Mouse (Mus musculus): ENCODE measurements around the gene Zbtb11. TPM values are rescaled to one million over a fixed set of nuclear protein-coding genes. Genes with fewer than 3 reads are reported as not detected.
"Not testable (repeated sequence)": the region's sequence is repeated elsewhere in the genome, so short reads cannot be mapped to it uniquely, and the experiment has no call there.

Gene Zbtb11
- polyA plus RNA-seq, 1 experiment from 2014 or later, result 15.3 TPM

DNA sequence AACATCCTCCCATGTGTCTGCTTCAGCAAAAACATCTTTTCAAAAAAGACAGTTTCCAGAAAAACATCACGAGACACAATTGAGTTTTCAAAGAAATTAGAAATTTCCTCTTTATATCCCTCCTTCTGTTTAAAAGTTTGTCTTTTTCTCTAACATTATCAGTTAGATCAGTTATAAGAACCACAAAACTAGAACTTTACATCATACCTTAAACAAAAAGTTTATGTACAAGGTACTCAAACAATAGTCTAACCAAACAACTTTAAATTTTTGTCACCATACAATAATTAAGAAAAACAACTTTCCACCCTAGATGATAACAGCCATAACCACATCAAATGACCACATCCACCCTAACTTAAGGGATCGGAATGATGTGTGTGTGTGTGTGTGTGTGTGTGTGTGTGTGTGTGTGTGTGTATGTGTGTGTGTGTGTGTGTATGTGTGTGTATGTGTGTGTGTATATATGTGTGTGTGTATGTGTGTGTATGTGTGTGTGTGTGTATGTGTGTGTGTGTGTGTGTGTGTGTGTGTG, 25.7 kb upstream of the Zbtb11 start:
- not testable (repeated sequence) for ATAC-seq (ENCODE audit: insufficient read depth, low FRiP score, low TSS enrichment); H3K27ac ChIP-seq (ENCODE audit: low read depth, low read length); H3K4me2 ChIP-seq (ENCODE audit: low read depth); H3K27me3 ChIP-seq (ENCODE audit: control insufficient read depth, insufficient read depth, low read length); H3K4me1 ChIP-seq (ENCODE audit: control insufficient read depth, insufficient read depth, low read length); H3K9me3 ChIP-seq (ENCODE audit: control insufficient read depth, low read length); H3K36me3 ChIP-seq (ENCODE audit: control insufficient read depth, insufficient read depth, low read length); H3K9ac ChIP-seq (ENCODE audit: low read length); DNase-seq (ENCODE audit: low spot score); H3K4me3 ChIP-seq (ENCODE audit: low read depth, low read length)
- 85% methylated on average over 2 of the region's 2 CpGs for WGBS

- DNase-seq (ENCODE audit: low spot score) (no peak), ATAC-seq (ENCODE audit: insufficient read depth, low FRiP score, low TSS enrichment) (no peak)
- no peaks in the 10 kb centered on the region for H3K27me3 ChIP-seq (ENCODE audit: control insufficient read depth, insufficient read depth, low read length)
- H3K27ac ChIP-seq (ENCODE audit: low read depth, low read length), result no peak overlapping the region
- no peaks in the 10 kb centered on the region for H3K9me3 ChIP-seq (ENCODE audit: control insufficient read depth, low read length)
- 81% methylated on average over 7 of the region's 7 CpGs for WGBS
- no peak overlapping the region for H3K9ac ChIP-seq (ENCODE audit: low read length)
- H3K4me2 ChIP-seq (ENCODE audit: low read depth), result no peak overlapping the region
- no peak overlapping the region for H3K4me3 ChIP-seq (ENCODE audit: low read depth, low read length)
- no peaks in the 10 kb centered on the region for H3K4me1 ChIP-seq (ENCODE audit: control insufficient read depth, insufficient read depth, low read length)
- no peaks in the 10 kb centered on the region for H3K36me3 ChIP-seq (ENCODE audit: control insufficient read depth, insufficient read depth, low read length)
Measured at GRCm38 (mm10) chr16:55948963-55949362, 24.7 kb upstream of the Zbtb11 start.

DNA sequence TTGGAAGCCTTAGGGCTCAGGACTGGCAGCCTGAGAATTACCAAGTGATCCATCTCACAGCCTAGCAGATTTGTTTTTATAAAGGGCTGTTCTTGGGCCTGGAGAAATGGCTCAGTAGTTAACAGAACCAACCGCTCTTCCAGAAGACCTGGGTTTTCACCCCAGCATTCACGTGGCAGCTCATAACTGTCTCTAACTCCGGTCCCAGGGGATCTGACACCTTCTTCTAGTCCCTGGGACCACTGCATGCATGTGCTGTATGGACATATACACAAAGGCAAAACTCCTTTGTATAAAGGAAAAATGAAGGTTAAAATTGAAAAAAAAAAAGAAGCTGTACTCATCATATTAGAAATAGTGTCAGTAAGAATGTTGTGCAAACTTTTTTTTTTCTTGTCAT, 23.2 kb upstream of the Zbtb11 start:
- ATAC-seq (ENCODE audit: insufficient read depth, low FRiP score, low TSS enrichment), result no peak
- Histone ChIP-seq H3K4me2 (ENCODE audit: low read depth) (no peak overlapping the region), H3K4me3 (ENCODE audit: low read depth, low read length) (no peak overlapping the region), H3K36me3 (ENCODE audit: control insufficient read depth, insufficient read depth, low read length) (no peaks in the 10 kb centered on the region), H3K27me3 (ENCODE audit: control insufficient read depth, insufficient read depth, low read length) (no peaks in the 10 kb centered on the region), H3K9me3 (ENCODE audit: control insufficient read depth, low read length) (no peaks in the 10 kb centered on the region), H3K4me1 (ENCODE audit: control insufficient read depth, insufficient read depth, low read length) (no peaks in the 10 kb centered on the region), H3K27ac (ENCODE audit: low read depth, low read length) (no peak overlapping the region), H3K9ac (ENCODE audit: low read length) (no peak overlapping the region)
- DNase-seq (ENCODE audit: low spot score), result no peak
- 68% methylated on average over 3 of the region's 3 CpGs for WGBS

- Histone ChIP-seq H3K9me3 (ENCODE audit: control insufficient read depth, low read length) (no peaks in the 10 kb centered on the region), H3K27ac (ENCODE audit: low read depth, low read length) (no peak overlapping the region), H3K4me2 (ENCODE audit: low read depth) (no peak overlapping the region), H3K4me1 (ENCODE audit: control insufficient read depth, insufficient read depth, low read length) (no peaks in the 10 kb centered on the region), H3K4me3 (ENCODE audit: low read depth, low read length) (no peak overlapping the region), H3K36me3 (ENCODE audit: control insufficient read depth, insufficient read depth, low read length) (no peaks in the 10 kb centered on the region), H3K27me3 (ENCODE audit: control insufficient read depth, insufficient read depth, low read length) (no peaks in the 10 kb centered on the region), H3K9ac (ENCODE audit: low read length) (no peak overlapping the region)
- ATAC-seq (ENCODE audit: insufficient read depth, low FRiP score, low TSS enrichment) (peak; percentile 60), DNase-seq (ENCODE audit: low spot score) (peak; percentile 76)
- WGBS, result 47% methylated on average over 19 of the region's 19 CpGs
Measured at GRCm38 (mm10) chr16:55950946-55951678, 22.6 kb upstream of the Zbtb11 start.

DNA sequence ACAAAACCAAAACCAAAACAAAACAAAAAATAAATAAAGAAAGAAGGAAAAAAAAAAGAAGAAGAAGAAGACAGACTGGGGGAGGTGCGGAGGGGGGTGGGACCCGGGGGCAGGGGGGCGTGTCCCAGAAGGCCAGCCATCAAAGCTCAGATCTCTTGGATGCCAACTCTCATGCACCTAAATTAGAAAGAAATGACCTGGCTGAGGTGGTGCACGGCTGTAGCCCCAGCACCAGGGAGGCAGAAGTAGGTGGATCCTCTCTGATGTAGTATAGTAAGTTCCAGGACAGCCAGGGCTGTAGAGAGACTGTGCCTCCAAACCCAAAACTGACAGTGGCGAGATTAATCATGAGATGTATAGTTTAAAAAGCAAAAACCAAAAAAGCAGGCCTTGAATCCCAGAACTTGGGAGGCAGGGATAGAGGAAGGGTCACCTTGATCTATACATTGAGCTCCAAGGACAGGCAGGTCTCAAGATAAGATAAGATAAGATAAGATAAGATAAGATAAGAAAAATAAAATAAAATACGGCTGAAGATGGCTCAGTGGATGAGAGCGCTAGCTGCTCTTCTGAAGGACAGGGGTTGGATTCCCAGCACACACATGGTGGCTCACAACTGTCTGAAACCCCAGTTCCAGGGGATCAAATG, 21.9 kb upstream of the Zbtb11 start:
- no peak for DNase-seq (ENCODE audit: low spot score)
- Histone ChIP-seq H3K4me2 (ENCODE audit: low read depth) (no peak overlapping the region), H3K9ac (ENCODE audit: low read length) (no peak overlapping the region), H3K4me1 (ENCODE audit: control insufficient read depth, insufficient read depth, low read length) (no peaks in the 10 kb centered on the region), H3K27me3 (ENCODE audit: control insufficient read depth, insufficient read depth, low read length) (no peaks in the 10 kb centered on the region), H3K36me3 (ENCODE audit: control insufficient read depth, insufficient read depth, low read length) (no peaks in the 10 kb centered on the region), H3K9me3 (ENCODE audit: control insufficient read depth, low read length) (no peaks in the 10 kb centered on the region), H3K27ac (ENCODE audit: low read depth, low read length) (no peak overlapping the region), H3K4me3 (ENCODE audit: low read depth, low read length) (no peak overlapping the region)
- 81% methylated on average over 7 of the region's 7 CpGs for WGBS
- ATAC-seq (ENCODE audit: insufficient read depth, low FRiP score, low TSS enrichment), result no peak

GRCm38 (mm10) chr16:55952771-55953170, 20.9 kb upstream of the Zbtb11 start:
- Histone ChIP-seq H3K27me3 (ENCODE audit: control insufficient read depth, insufficient read depth, low read length) (no peaks in the 10 kb centered on the region), H3K9me3 (ENCODE audit: control insufficient read depth, low read length) (no peaks in the 10 kb centered on the region), H3K4me2 (ENCODE audit: low read depth) (no peak overlapping the region), H3K27ac (ENCODE audit: low read depth, low read length) (no peak overlapping the region), H3K9ac (ENCODE audit: low read length) (no peak overlapping the region), H3K36me3 (ENCODE audit: control insufficient read depth, insufficient read depth, low read length) (no peaks in the 10 kb centered on the region), H3K4me3 (ENCODE audit: low read depth, low read length) (no peak overlapping the region), H3K4me1 (ENCODE audit: control insufficient read depth, insufficient read depth, low read length) (no peaks in the 10 kb centered on the region)
- DNase-seq (ENCODE audit: low spot score) (no peak), ATAC-seq (ENCODE audit: insufficient read depth, low FRiP score, low TSS enrichment) (no peak)

- not testable (repeated sequence) for H3K27me3 ChIP-seq (ENCODE audit: control insufficient read depth, insufficient read depth, low read length); H3K9me3 ChIP-seq (ENCODE audit: control insufficient read depth, low read length); H3K4me1 ChIP-seq (ENCODE audit: control insufficient read depth, insufficient read depth, low read length); DNase-seq (ENCODE audit: low spot score); H3K4me2 ChIP-seq (ENCODE audit: low read depth); H3K4me3 ChIP-seq (ENCODE audit: low read depth, low read length); ATAC-seq (ENCODE audit: insufficient read depth, low FRiP score, low TSS enrichment); H3K9ac ChIP-seq (ENCODE audit: low read length); H3K36me3 ChIP-seq (ENCODE audit: control insufficient read depth, insufficient read depth, low read length); H3K27ac ChIP-seq (ENCODE audit: low read depth, low read length)
- 94% methylated on average over 9 of the region's 9 CpGs for WGBS
Measured at GRCm38 (mm10) chr16:55954196-55954595, 19.5 kb upstream of the Zbtb11 start.

DNA sequence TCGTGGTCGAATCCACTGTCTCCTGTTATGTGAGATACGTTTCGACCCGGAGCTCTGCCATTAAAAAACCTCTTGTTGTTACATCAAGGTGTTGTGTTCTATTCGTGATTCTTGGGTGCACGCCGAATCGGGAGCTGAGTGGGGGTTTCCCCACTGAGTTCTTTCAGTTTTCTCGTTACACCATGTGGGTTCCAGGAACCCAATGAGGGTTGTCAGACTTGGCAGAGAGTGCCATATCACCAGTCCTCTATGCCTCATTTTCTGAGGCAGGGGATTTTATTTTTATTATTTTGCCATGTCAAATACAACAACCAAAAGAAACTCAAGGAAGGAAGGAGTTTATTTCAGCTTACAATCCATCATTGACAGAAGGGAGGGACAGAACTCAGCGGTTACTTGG, 10.6 kb upstream of the Zbtb11 start:
- not testable (repeated sequence) for ATAC-seq (ENCODE audit: insufficient read depth, low FRiP score, low TSS enrichment); H3K27me3 ChIP-seq (ENCODE audit: control insufficient read depth, insufficient read depth, low read length); H3K9ac ChIP-seq (ENCODE audit: low read length); H3K36me3 ChIP-seq (ENCODE audit: control insufficient read depth, insufficient read depth, low read length); DNase-seq (ENCODE audit: low spot score); H3K27ac ChIP-seq (ENCODE audit: low read depth, low read length); H3K4me2 ChIP-seq (ENCODE audit: low read depth); H3K9me3 ChIP-seq (ENCODE audit: control insufficient read depth, low read length); H3K4me1 ChIP-seq (ENCODE audit: control insufficient read depth, insufficient read depth, low read length); H3K4me3 ChIP-seq (ENCODE audit: low read depth, low read length)
- WGBS, result 89% methylated on average over 5 of the region's 11 CpGs
